Mouse (Mus musculus): Measurements from ENCODE around the gene Cwc22. TPM values are rescaled to one million over a fixed set of nuclear protein-coding genes. Genes with fewer than 3 reads are reported as not detected.

Gene Cwc22
- polyA plus RNA-seq, 1 experiment, result 27.5 TPM

DNA sequence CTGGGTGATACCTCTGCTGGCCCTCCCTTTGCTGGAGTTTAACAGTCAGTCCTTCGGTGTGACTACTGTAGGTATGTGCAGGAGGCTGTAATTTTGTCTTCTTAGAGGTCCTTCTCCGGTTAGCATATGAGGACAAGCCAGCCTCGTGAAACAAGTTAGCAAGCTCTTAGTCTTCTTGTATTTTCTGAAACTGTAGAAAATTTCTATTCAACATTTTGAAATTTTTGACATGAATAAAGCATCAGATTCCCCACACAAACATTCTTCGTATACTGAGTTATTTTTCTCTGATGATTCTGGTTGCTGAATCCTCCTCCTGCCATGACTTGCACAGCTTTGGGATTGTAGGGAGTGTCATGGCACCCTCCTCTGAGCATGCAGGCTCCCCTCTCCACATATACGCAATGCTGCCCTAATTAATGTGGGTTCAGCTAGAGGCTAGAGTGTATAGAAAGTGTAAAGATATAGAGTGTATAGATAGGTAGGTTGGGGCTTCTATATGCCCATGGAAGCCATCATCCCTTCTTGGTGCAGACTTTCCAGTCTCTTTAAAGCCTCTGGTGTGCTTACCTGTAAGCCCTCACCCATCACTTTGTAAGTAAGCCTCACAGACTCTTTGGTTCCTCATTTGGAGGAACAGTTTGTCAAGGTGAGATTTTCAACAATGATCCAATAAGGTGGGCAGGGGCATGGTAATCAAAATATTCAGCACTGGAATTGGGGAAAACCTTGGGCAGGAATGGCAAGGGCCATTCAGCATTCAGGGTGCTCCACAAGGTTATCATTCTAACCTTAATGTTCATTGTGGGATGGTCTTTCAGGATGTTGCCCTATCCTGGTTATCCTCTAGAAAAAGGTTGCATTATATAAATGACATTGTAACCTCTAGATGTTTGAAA, 64.6 kb downstream of the Cwc22 start:
- no peak for TF ChIP-seq GATA1 (IDR thresholded peaks at IDR 0.05; ENCODE audit: low read length)

- no peak for TF ChIP-seq GATA1 (IDR thresholded peaks at IDR 0.05; ENCODE audit: low read length)
Measured at GRCm38 (mm10) chr2:77880351-77880750, 65.8 kb downstream of the Cwc22 start.

DNA sequence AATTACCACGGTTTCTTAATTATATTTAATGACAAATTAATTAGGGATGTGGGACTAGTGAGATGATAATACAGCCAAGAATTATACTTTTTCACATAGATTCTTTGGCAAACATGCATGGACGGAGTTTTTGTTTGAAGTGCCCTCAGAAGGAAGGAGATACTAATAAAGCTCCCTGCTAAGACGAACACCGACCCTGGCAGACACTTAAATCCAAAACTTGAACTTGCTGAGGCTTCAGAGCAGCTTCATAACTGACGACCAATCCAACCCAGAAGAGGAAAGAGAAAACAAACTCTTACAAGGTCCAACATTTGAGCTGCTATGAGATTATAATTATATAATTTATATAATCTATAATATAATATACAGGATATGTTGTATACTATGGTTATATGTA, 66.4 kb downstream of the Cwc22 start:
- TF ChIP-seq GATA1 (IDR thresholded peaks at IDR 0.05; ENCODE audit: low read length), result no peak

DNA sequence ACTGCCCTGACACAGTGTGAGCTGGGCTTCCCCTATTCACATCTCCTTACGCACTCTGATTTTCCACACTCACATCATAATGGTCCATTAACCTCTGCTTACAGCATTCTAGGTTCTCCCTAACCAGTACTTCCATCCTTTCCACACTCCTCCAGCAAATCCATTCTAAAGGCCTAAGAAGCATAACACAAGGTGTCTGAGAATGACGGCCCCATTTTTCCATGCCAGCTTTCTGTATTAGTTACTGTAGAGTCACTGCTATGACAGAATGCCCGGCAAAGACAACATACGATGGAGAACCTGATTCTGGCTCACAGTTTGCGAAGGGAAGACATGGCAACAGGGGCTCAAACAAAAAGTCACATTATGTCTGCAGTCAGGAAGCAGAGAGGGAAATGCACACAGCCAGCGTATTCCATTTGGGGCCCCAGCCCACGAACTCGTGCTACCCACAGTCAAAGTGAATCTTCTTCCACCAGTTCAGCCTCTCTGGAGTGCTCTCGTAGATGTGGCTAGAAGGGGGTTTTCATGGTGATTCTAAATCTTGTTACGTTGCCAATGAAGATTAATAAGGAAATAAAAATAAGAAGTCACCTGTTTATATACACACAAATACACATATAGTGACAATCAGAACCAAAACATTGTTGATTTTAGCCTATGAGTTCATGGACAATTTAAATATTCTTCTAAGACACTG, 68.9 kb downstream of the Cwc22 start:
- no peak for TF ChIP-seq GATA1 (IDR thresholded peaks at IDR 0.05; ENCODE audit: low read length)

GRCm38 (mm10) chr2:77876331-77876730, 69.8 kb downstream of the Cwc22 start:
- TF ChIP-seq GATA1 (IDR thresholded peaks at IDR 0.05; ENCODE audit: low read length), result no peak

GRCm38 (mm10) chr2:77875516-77875915, 70.7 kb downstream of the Cwc22 start:
- no peak for TF ChIP-seq GATA1 (IDR thresholded peaks at IDR 0.05; ENCODE audit: low read length)

GRCm38 (mm10) chr2:77874678-77875077, 71.5 kb downstream of the Cwc22 start:
- TF ChIP-seq GATA1 (IDR thresholded peaks at IDR 0.05; ENCODE audit: low read length), result no peak

GRCm38 (mm10) chr2:77873806-77874205, 72.4 kb downstream of the Cwc22 start:
- no peak for TF ChIP-seq GATA1 (IDR thresholded peaks at IDR 0.05; ENCODE audit: low read length)

- TF ChIP-seq GATA1 (IDR thresholded peaks at IDR 0.05; ENCODE audit: low read length), result no peak
Measured at GRCm38 (mm10) chr2:77872676-77873075, 73.5 kb downstream of the Cwc22 start.

DNA sequence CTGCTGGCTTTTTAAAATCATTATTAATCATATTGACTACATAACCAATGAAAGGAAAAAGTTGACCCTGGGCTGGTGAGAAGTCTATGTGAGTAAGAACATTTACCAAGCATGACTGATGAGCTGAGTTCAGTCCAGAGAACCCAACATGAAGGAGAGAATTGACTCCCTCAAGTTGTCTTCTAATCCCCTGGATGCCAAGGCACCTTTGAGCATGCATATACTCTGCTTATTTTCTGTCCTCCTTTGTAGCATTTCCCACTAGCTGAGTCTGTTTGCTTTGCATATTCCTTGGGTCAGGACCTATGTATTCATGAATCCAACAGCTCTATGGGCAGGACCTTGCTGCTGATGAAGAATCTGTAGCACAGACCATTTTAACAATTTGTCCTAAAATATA, 75.0 kb downstream of the Cwc22 start:
- no peak for TF ChIP-seq GATA1 (IDR thresholded peaks at IDR 0.05; ENCODE audit: low read length)

DNA sequence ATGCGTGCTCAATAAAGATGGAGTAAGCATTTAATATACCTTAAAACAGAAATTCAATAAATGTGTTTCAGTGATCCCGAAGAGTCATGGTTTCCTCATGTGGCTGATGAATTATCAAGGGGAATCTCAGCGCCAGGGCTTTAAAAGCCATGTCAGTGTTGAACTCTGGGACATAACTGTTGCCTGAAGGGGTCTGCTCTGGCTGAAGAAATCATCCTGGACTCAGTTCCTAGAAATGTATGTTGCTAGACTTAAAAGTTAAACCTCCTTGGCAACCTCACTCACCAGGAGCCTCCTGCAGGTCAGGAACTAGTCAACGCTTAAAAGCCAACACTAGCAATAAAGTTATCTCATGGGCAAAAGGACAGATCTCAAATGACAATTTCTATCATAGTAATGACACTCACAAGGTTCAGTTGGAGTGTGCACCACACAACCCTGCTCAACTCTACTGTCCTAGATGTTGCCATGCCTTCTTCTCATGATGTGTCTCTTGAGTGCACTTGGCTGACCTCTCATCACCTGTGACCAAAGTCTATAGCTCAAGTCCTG, 76.4 kb downstream of the Cwc22 start:
- no peak for TF ChIP-seq GATA1 (IDR thresholded peaks at IDR 0.05; ENCODE audit: low read length)

- no peak for TF ChIP-seq GATA1 (IDR thresholded peaks at IDR 0.05; ENCODE audit: low read length)
Measured at GRCm38 (mm10) chr2:77863934-77864333, 82.2 kb downstream of the Cwc22 start.

GRCm38 (mm10) chr2:77863522-77863921, 82.7 kb downstream of the Cwc22 start:
- TF ChIP-seq GATA1 (IDR thresholded peaks at IDR 0.05; ENCODE audit: low read length), result no peak

DNA sequence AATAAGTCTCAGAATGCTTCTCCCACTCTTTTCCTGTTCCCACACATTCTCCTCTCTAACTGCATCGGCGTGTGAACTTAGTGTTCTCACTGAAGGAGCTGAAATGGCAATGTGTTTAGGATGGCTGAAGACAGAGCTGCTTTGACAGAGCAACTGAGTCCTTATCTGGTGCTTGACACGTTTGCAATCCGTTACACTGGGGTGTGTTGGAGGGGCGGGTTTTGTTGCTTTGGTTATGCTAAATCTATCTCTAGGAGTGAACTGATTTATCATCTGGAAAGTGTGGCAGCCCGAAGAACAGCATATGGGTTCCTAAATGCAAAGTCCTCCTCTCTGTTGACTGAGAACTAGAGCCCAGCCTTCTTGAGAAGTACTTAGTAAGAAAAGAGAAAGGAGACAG, 104.7 kb downstream of the Cwc22 start:
- no peak for TF ChIP-seq GATA1 (IDR thresholded peaks at IDR 0.05; ENCODE audit: low read length)

DNA sequence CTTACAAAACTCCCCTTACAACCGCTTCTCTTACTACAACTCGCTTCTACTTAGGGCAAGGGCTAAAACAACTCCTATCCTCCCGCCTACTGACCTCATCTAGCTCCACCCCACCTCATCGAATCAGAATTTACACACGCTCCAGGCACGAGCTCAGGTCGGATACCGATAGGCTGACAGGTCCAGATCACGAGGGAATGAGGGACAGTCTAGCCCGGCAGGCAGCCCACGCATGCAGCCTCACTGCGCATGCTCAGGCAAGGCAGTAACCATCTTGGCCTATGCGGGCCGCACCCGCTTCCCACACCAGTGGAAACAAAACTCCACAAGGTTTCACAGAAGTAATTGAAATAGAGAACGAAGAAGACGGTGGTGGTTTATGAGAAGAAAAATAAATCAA, 106.6 kb downstream of the Cwc22 start:
- TF ChIP-seq GATA1 (IDR thresholded peaks at IDR 0.05; ENCODE audit: low read length), result no peak

DNA sequence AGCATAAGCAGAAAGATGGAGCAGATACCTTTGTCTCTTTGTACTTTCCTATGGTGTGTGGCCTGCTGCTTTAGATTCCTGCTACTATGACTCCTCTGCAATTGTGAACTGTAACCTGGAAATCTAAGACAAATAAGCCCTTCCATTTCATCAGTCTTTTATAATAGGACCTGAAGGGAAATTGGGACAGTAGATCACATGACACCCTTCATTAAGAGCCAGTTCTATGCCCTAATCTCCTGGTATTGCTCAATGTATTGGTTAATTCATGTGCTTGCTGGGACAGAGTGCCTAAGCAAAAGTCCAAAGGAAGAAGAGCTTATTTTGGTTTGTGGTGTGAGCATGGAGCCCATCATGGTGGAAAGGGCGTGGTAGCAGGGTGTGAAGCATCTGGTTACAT, 107.5 kb downstream of the Cwc22 start:
- TF ChIP-seq GATA1 (IDR thresholded peaks at IDR 0.05; ENCODE audit: low read length), result no peak

Data from G1E-ER4 (cell line).